Mouse (Mus musculus): ENCODE data around the gene Slpi. TPM values are rescaled to one million over a fixed set of nuclear protein-coding genes. Genes with fewer than 3 reads are reported as not detected.

Slpi gene
- total and polyA plus RNA-seq, 3 experiments = not detected

GRCm38 (mm10) chr2:164419489-164419888 lies 30.6 kb upstream of the Slpi start:
- Histone ChIP-seq H3K36me3 (ENCODE audit: control insufficient read depth in 1 of 2, insufficient read depth in 2 of 2, low read length in 2 of 2) (no peaks in the 10 kb centered on the region), H3K9ac (ENCODE audit: control insufficient read depth, low read depth, low read length, poor library complexity, severe bottlenecking) (no peak overlapping the region), H3K4me1 (ENCODE audit: control insufficient read depth in 1 of 2, insufficient read depth in 2 of 2, low read length in 2 of 2) (no peaks in the 10 kb centered on the region), H3K4me3 (ENCODE audit: control insufficient read depth in 1 of 2, insufficient read depth in 1 of 2, low read depth in 2 of 2, low read length in 2 of 2) (no peak overlapping the region), H3K27me3 (ENCODE audit: control insufficient read depth in 1 of 2, insufficient read depth in 2 of 2, low read length in 2 of 2) (no peaks in the 10 kb centered on the region; a peak in 1 of 4 replicates), H3K27ac (ENCODE audit: control insufficient read depth, low read depth, low read length) (no peak overlapping the region), H3K79me2 (ENCODE audit: control insufficient read depth, insufficient read depth, low read length, poor library complexity) (no peaks in the 10 kb centered on the region), H3K9me3 (replicated peaks; ENCODE audit: insufficient read depth, low read length) (no peaks in the 10 kb centered on the region)
- DNase-seq (ENCODE audit: low read depth, low spot score) = no peak
- TF ChIP-seq MYB (IDR thresholded peaks at IDR 0.05; ENCODE audit: low read depth, low read length) (no peak), UBTF (IDR thresholded peaks at IDR 0.05; ENCODE audit: borderline replicate concordance, insufficient read depth, low read depth, low read length) (no peak), ETS1 (IDR thresholded peaks at IDR 0.05; ENCODE audit: low read depth, low read length) (no peak), RAD21 (IDR thresholded peaks at IDR 0.05; ENCODE audit: low read depth, low read length) (no peak), CTCF (IDR thresholded peaks at IDR 0.05 in 2 of 3, conservative IDR thresholded peaks at IDR 0.05 in 1 of 3; ENCODE audit: control insufficient read depth in 1 of 3, insufficient read depth in 1 of 3, low read depth in 2 of 3, low read length in 3 of 3, poor library complexity in 1 of 3, severe bottlenecking in 1 of 3) (no peak), NRF1 (IDR thresholded peaks at IDR 0.05; ENCODE audit: insufficient read depth, low read depth, low read length, poor library complexity, severe bottlenecking) (no peak), ZKSCAN1 (IDR thresholded peaks at IDR 0.05; ENCODE audit: low read depth, low read length) (no peak), MAFK (IDR thresholded peaks at IDR 0.05; ENCODE audit: borderline replicate concordance, low read depth, low read length) (no peak)

DNA sequence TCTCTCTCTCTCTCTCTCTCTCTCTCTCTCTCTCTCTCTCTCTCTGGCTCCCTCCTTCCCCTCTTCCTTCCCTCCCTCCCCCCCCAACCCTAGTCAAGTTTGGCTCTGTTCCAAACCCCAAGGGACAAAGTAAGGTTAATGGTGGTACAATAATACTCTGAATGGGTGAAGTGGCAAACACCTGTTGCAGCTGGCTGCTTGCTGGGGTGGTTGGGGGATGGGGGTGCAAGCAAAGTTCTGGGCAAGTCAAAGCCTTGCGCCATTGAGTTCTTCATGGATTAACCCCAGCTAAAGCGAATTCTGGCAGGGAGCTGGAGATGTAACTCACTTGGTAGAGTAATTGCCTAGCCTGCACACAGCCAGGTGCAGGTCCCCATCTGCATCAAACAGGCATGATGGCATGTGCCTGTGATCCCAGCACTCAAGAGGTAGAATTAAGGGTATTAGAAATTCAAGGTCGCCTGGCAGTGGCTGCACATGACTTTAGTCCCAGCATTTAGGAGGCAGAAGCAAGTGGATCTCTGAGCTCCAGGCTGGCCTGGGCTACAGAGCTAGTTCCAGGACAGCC lies 29.5 kb upstream of the Slpi start:
- H3K27me3 ChIP-seq (ENCODE audit: control insufficient read depth in 1 of 2, insufficient read depth in 2 of 2, low read length in 2 of 2) = no peaks in the 10 kb centered on the region; a peak in 1 of 4 replicates
- H3K9me3 ChIP-seq (replicated peaks; ENCODE audit: insufficient read depth, low read length) = no peaks in the 10 kb centered on the region
- no peak for TF ChIP-seq POLR2AphosphoS5 (IDR thresholded peaks at IDR 0.05; ENCODE audit: borderline replicate concordance, low read depth, low read length)
- no peak for TF ChIP-seq CTCF (IDR thresholded peaks at IDR 0.05 in 2 of 3, conservative IDR thresholded peaks at IDR 0.05 in 1 of 3; ENCODE audit: control insufficient read depth in 1 of 3, insufficient read depth in 1 of 3, low read depth in 2 of 3, low read length in 3 of 3, poor library complexity in 1 of 3, severe bottlenecking in 1 of 3)
- TF ChIP-seq TBP (IDR thresholded peaks at IDR 0.05; ENCODE audit: low read depth, low read length) = no peak
- no peak for TF ChIP-seq MAX (IDR thresholded peaks at IDR 0.05; ENCODE audit: low read length)
- no peak for TF ChIP-seq SMC3 (IDR thresholded peaks at IDR 0.05; ENCODE audit: low read depth, low read length)
- TF ChIP-seq ZKSCAN1 (IDR thresholded peaks at IDR 0.05; ENCODE audit: low read depth, low read length) = no peak
- TF ChIP-seq MEF2A (IDR thresholded peaks at IDR 0.05; ENCODE audit: extremely low read depth, insufficient replicate concordance, low read depth, low read length, poor library complexity, severe bottlenecking) = no peak
- TF ChIP-seq CHD1 (IDR thresholded peaks at IDR 0.05; ENCODE audit: low read depth, low read length) = no peak
- TF ChIP-seq POLR2A (IDR thresholded peaks at IDR 0.05; ENCODE audit: control insufficient read depth in 1 of 2, insufficient read depth in 1 of 2, low read depth in 1 of 2, low read length in 2 of 2, poor library complexity in 1 of 2) = no peak
- no peak for TF ChIP-seq USF2 (IDR thresholded peaks at IDR 0.05; ENCODE audit: borderline replicate concordance in 1 of 2, insufficient read depth in 1 of 2, low read depth in 1 of 2, low read length in 2 of 2)
- H3K27ac ChIP-seq (ENCODE audit: control insufficient read depth, low read depth, low read length) = no peak overlapping the region
- no peaks in the 10 kb centered on the region for H3K36me3 ChIP-seq (ENCODE audit: control insufficient read depth in 1 of 2, insufficient read depth in 2 of 2, low read length in 2 of 2)
- no peaks in the 10 kb centered on the region for H3K4me1 ChIP-seq (ENCODE audit: control insufficient read depth in 1 of 2, insufficient read depth in 2 of 2, low read length in 2 of 2)
- H3K9ac ChIP-seq (ENCODE audit: control insufficient read depth, low read depth, low read length, poor library complexity, severe bottlenecking) = no peak overlapping the region
- no peak overlapping the region for H3K4me3 ChIP-seq (ENCODE audit: control insufficient read depth in 1 of 2, insufficient read depth in 1 of 2, low read depth in 2 of 2, low read length in 2 of 2)
- no peak for DNase-seq (ENCODE audit: low read depth, low spot score)
- H3K79me2 ChIP-seq (ENCODE audit: control insufficient read depth, insufficient read depth, low read length, poor library complexity) = no peaks in the 10 kb centered on the region

Measured in MEL (cell line).